Mouse (Mus musculus): ENCODE data around the gene Slc8a2. TPM values are rescaled to one million over a fixed set of nuclear protein-coding genes. Genes with fewer than 3 reads are reported as not detected.

Slc8a2 gene
- polyA plus RNA-seq, 1 experiment, result not detected

- Histone ChIP-seq H3K27ac (replicated peaks; ENCODE audit: low read depth, low read length) (peak overlapping the region; percentile 56), H3K4me3 (ENCODE audit: insufficient read depth, low read depth, low read length) (no peak overlapping the region)
Measured at GRCm38 (mm10) chr7:16207496-16207895, 77.9 kb downstream of the Slc8a2 start.

DNA sequence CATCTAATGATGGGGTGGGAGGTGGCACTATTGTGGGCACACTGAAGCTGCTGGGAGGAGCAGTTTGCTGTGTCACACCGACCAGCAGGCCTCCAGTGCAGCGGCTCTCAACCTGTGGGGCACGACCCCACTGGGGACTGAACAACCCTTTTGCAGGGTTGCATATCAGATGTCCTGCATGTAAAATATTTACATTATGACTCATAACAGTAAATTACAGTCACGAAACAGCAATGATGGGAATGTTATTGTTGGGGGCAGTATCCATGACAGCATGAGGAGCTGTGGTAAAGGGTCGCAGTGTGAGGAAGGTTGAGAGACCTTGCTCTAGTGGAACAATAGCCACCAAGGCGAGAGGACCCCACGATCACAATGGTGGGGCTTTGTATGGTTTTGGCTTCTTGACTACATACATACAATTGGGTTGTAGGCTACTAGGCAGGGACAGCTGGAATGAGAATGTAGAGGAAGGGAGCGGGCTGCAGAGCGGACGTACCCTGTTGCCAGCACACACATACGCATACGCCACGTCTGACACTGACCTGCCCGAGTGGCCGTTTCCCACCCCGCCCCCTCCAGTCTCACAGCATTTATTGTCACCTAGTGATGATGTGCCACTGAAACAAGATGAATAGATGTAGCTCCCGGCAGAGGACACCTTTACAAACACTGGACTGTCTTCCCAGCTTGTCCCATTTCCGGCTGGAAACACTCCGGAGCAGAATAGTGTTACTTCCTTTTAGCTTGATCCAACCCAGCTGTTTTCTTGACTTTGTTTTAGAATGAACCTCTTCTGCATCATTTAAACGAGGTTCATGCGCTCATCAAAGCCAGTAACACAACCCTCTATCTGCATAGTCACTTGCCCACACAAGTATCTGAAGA is 79.4 kb downstream of the Slc8a2 start:
- Histone ChIP-seq H3K4me3 (ENCODE audit: insufficient read depth, low read depth, low read length) (no peak overlapping the region), H3K27ac (replicated peaks; ENCODE audit: low read depth, low read length) (no peak overlapping the region), H3K4me1 (ENCODE audit: control insufficient read depth, insufficient read depth, insufficient read length, low read length) (no peaks in the 10 kb centered on the region)

More at GRCm38 (mm10) chr7:16207496-16207895, 77.9 kb downstream of the Slc8a2 start:
- H3K4me1 ChIP-seq (ENCODE audit: control insufficient read depth, insufficient read depth, insufficient read length, low read length), result no peaks in the 10 kb centered on the region; the same call in 1 of the 2 replicates

Other genes with a start within 250 kb of the Slc8a2 start
- not detected in 2 replicates for gene Crx, start 249.9 kb upstream of the Slc8a2 start, polyA plus RNA-seq (2012; ENCODE audit: insufficient read depth, insufficient read length, missing spikeins)
- gene Crxos, start 247.2 kb upstream of the Slc8a2 start, polyA plus RNA-seq (2012; ENCODE audit: insufficient read depth, insufficient read length, missing spikeins), result not detected in 2 replicates
- 320 and 478 TPM in 2 replicates for gene Selenow, start 207.4 kb upstream of the Slc8a2 start, polyA plus RNA-seq (2012; ENCODE audit: insufficient read depth, insufficient read length, missing spikeins)
- gene Nop53, start 183.8 kb upstream of the Slc8a2 start, polyA plus RNA-seq (2012; ENCODE audit: insufficient read depth, insufficient read length, missing spikeins), result 86.7 and 98.8 TPM in 2 replicates
- 141 and 148 TPM in 2 replicates for gene Ehd2, start 162.3 kb upstream of the Slc8a2 start, polyA plus RNA-seq (2012; ENCODE audit: insufficient read depth, insufficient read length, missing spikeins)
- 6.1 and 7.4 TPM in 2 replicates for gene Bicra, start 81.9 kb upstream of the Slc8a2 start, polyA plus RNA-seq (2012; ENCODE audit: insufficient read depth, insufficient read length, missing spikeins)
- not detected in 2 replicates for gene Zfp541, start 68.0 kb upstream of the Slc8a2 start, polyA plus RNA-seq (2012; ENCODE audit: insufficient read depth, insufficient read length, missing spikeins)
- 132 and 141 TPM in 2 replicates for gene Napa, start 31.4 kb upstream of the Slc8a2 start, polyA plus RNA-seq (2012; ENCODE audit: insufficient read depth, insufficient read length, missing spikeins)
- 13.2 and 18.1 TPM in 2 replicates for gene Kptn, start 9.9 kb upstream of the Slc8a2 start, polyA plus RNA-seq (2012; ENCODE audit: insufficient read depth, insufficient read length, missing spikeins)
- gene Meis3, start 45.3 kb downstream of the Slc8a2 start, polyA plus RNA-seq (2012; ENCODE audit: insufficient read depth, insufficient read length, missing spikeins), result 1.6 and 3.1 TPM in 2 replicates
- gene Dhx34, start 92.2 kb downstream of the Slc8a2 start, polyA plus RNA-seq (2012; ENCODE audit: insufficient read depth, insufficient read length, missing spikeins), result 7.3 and 8.3 TPM in 2 replicates
- 0.40 and 0.46 TPM in 2 replicates for gene C5ar2, start 114.3 kb downstream of the Slc8a2 start, polyA plus RNA-seq (2012; ENCODE audit: insufficient read depth, insufficient read length, missing spikeins)
- gene C5ar1, start 129.7 kb downstream of the Slc8a2 start, polyA plus RNA-seq (2012; ENCODE audit: insufficient read depth, insufficient read length, missing spikeins), result 3.6 and 5.2 TPM in 2 replicates
- gene Inafm1, start 143.8 kb downstream of the Slc8a2 start, polyA plus RNA-seq (2012; ENCODE audit: insufficient read depth, insufficient read length, missing spikeins), result 16.0 and 17.2 TPM in 2 replicates
- 26.4 and 28.6 TPM in 2 replicates for gene Ccdc9, start 157.0 kb downstream of the Slc8a2 start, polyA plus RNA-seq (2012; ENCODE audit: insufficient read depth, insufficient read length, missing spikeins)
- gene Bbc3, start 178.6 kb downstream of the Slc8a2 start, polyA plus RNA-seq (2012; ENCODE audit: insufficient read depth, insufficient read length, missing spikeins), result 5.0 and 10.8 TPM in 2 replicates

Measured in brown adipose tissue, adult 24 weeks (tissue).